Mouse (Mus musculus) embryonic fibroblast, embryonic 13.5 days (primary cell): ENCODE measurements around the gene Mex3d. TPM values are rescaled to one million over a fixed set of nuclear protein-coding genes. Genes with fewer than 3 reads are reported as not detected.

Experiments used
- H3K27ac ChIP-seq: 2 replicates; pipeline ENCODE4 v1.5.1; 2012; ENCODE audit warnings: low read length, control low read depth, inconsistent platforms; ENCODE audit not compliant: insufficient read depth
- H3K4me1 ChIP-seq: 2 replicates; pipeline ENCODE4 v1.6.1; 2011; ENCODE audit warnings: low read length; ENCODE audit not compliant: control insufficient read depth, insufficient read depth
- H3K4me3 ChIP-seq: 2 replicates; pipeline ENCODE4 v1.5.1; 2011; ENCODE audit warnings: mild to moderate bottlenecking, control low read depth, low read length; ENCODE audit not compliant: insufficient read depth
- CTCF ChIP-seq: IDR thresholded peaks from 2 replicates; pipeline ENCODE4 v1.5.1; 2011; ENCODE audit warnings: mild to moderate bottlenecking, control low read depth, low read length, moderate library complexity, borderline replicate concordance; ENCODE audit not compliant: insufficient read depth
- POLR2A ChIP-seq: IDR thresholded peaks from 2 replicates; pipeline ENCODE4 v1.6.1; 2011; ENCODE audit warnings: low read depth, mild to moderate bottlenecking, control low read depth, low read length, moderate library complexity
- polyA plus RNA-seq: library from polyadenylated mRNA; stranded (reverse); fragments of >200 nt; gene quantifications from 2 replicates; pipeline ENCODE4 v1.2.4, GENCODE M21; 2011; ENCODE audit warnings: low read depth; ENCODE audit not compliant: missing spikeins, insufficient read length

Gene Mex3d
- polyA plus RNA-seq, 1 experiment = 40.4 TPM

GRCm38 (mm10) chr10:80430375-80430980, 43.0 kb upstream of the Mex3d start:
- Histone ChIP-seq H3K4me1 (no peaks in the 10 kb centered on the region; the same call in 1 of the 2 replicates), H3K27ac (no peak overlapping the region), H3K4me3 (no peak overlapping the region)
- TF ChIP-seq CTCF (no peak), POLR2A (no peak)

- TF ChIP-seq CTCF (no peak), POLR2A (no peak)
- Histone ChIP-seq H3K4me1 (no peaks in the 10 kb centered on the region; the same call in 1 of the 2 replicates), H3K4me3 (no peak overlapping the region), H3K27ac (no peak overlapping the region)
Observed at GRCm38 (mm10) chr10:80429800-80430199, 42.3 kb upstream of the Mex3d start.

GRCm38 (mm10) chr10:80425041-80425440, 37.6 kb upstream of the Mex3d start:
- Histone ChIP-seq H3K27ac (no peak overlapping the region), H3K4me3 (no peak overlapping the region), H3K4me1 (no peaks in the 10 kb centered on the region)
- no peak for TF ChIP-seq POLR2A
- TF ChIP-seq CTCF = no peak

- Histone ChIP-seq H3K27ac (no peak overlapping the region), H3K4me1 (no peaks in the 10 kb centered on the region)
- TF ChIP-seq CTCF = no peak
- TF ChIP-seq POLR2A = no peak
Observed at GRCm38 (mm10) chr10:80423562-80423961, 36.1 kb upstream of the Mex3d start.

GRCm38 (mm10) chr10:80421651-80422472, 34.4 kb upstream of the Mex3d start:
- TF ChIP-seq CTCF = no peak
- H3K4me1 ChIP-seq = no peaks in the 10 kb centered on the region
- no peak overlapping the region for H3K27ac ChIP-seq
- no peak overlapping the region for H3K4me3 ChIP-seq

More at GRCm38 (mm10) chr10:80423562-80423961, 36.1 kb upstream of the Mex3d start:
- H3K4me3 ChIP-seq = no peak overlapping the region

GRCm38 (mm10) chr10:80421208-80421607, 33.7 kb upstream of the Mex3d start:
- H3K27ac ChIP-seq = no peak overlapping the region
- no peaks in the 10 kb centered on the region for H3K4me1 ChIP-seq
- TF ChIP-seq POLR2A = no peak
- no peak for TF ChIP-seq CTCF
- H3K4me3 ChIP-seq = no peak overlapping the region

- no peak for TF ChIP-seq POLR2A
- TF ChIP-seq CTCF = no peak
- Histone ChIP-seq H3K4me3 (no peak overlapping the region), H3K27ac (no peak overlapping the region), H3K4me1 (no peaks in the 10 kb centered on the region)
Observed at GRCm38 (mm10) chr10:80420729-80421128, 33.3 kb upstream of the Mex3d start.

GRCm38 (mm10) chr10:80419419-80419818, 32.0 kb upstream of the Mex3d start:
- Histone ChIP-seq H3K4me3 (no peak overlapping the region), H3K4me1 (no peaks in the 10 kb centered on the region), H3K27ac (no peak overlapping the region)
- TF ChIP-seq CTCF (no peak), POLR2A (no peak)

GRCm38 (mm10) chr10:80418311-80418710, 30.9 kb upstream of the Mex3d start:
- H3K4me1 ChIP-seq = no peaks in the 10 kb centered on the region
- no peak overlapping the region for H3K27ac ChIP-seq
- TF ChIP-seq POLR2A = no peak
- TF ChIP-seq CTCF = no peak
- no peak overlapping the region for H3K4me3 ChIP-seq

- Histone ChIP-seq H3K27ac (no peak overlapping the region), H3K4me3 (no peak overlapping the region), H3K4me1 (no peaks in the 10 kb centered on the region)
- no peak for TF ChIP-seq POLR2A
- TF ChIP-seq CTCF = no peak
Observed at GRCm38 (mm10) chr10:80417841-80418240, 30.4 kb upstream of the Mex3d start.
